Comparison of ENCODE assay signal across 22 mouse cellular contexts in the genomic region with DNA sequence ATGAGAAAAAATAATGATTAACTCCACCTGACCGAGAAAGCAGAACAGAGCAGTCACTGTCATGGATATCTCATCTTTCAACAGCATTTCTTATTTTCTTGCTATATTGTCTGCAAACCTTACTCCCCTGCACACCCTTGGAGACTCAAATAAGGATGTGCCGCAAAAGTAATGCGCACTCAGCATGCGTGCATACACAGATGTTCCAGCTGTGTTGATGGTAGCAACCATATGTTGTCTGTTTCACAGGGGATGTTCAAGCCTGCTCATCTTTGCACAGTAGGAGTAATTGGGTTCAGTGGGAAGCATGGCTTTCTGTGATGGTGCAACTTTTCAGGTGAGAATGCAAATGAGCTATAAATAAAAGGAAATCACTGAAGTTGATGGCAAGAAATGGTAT.
"Had no signal": no experiment of that assay in that cellular context is flagged by ENCODE, and none has a peak within 500 bp of the region (broad histone marks: within the 10 kb centered on the region; RNA-seq: fewer than 3 reads in every experiment).

No protein-coding gene starts in this region.

- H3K4me1 ChIP-seq: limb, embryonic 12.5 days; limb, embryonic 15.5 days; megakaryocyte, embryonic 14.5 days; midbrain, embryonic 12.5 days; neural tube, embryonic 12.5 days had no signal

- H3K4me2 ChIP-seq: limb, embryonic 12.5 days; limb, embryonic 15.5 days; liver, embryonic 11.5 days; lung, embryonic 14.5 days; midbrain, embryonic 12.5 days; neural tube, embryonic 12.5 days had no signal

- H3K27me3 ChIP-seq: limb, embryonic 12.5 days; limb, embryonic 15.5 days; megakaryocyte, embryonic 14.5 days; midbrain, embryonic 12.5 days; neural tube, embryonic 12.5 days had no signal

- ATAC-seq: intestine, embryonic 16.5 days; liver, postnatal 0 days; lung, postnatal 0 days had no signal

- H3K27ac ChIP-seq: limb, embryonic 12.5 days; limb, embryonic 15.5 days; liver, embryonic 14.5 days; macrophage; midbrain, embryonic 12.5 days; neural tube, embryonic 12.5 days; stomach, postnatal 0 days had no signal

- H3K36me3 ChIP-seq: limb, embryonic 12.5 days; limb, embryonic 15.5 days; midbrain, embryonic 12.5 days; neural tube, embryonic 12.5 days had no signal

- H3K9ac ChIP-seq: limb, embryonic 12.5 days; limb, embryonic 15.5 days; liver, embryonic 14.5 days; liver, postnatal 0 days; lung, embryonic 14.5 days; midbrain, embryonic 12.5 days; neural tube, embryonic 12.5 days had no signal

- H3K4me3 ChIP-seq: limb, embryonic 12.5 days; limb, embryonic 15.5 days; megakaryocyte, embryonic 14.5 days; midbrain, embryonic 12.5 days; neural tube, embryonic 12.5 days had no signal

- DNase-seq: kidney, adult 18-20 months; kidney, adult 9 months; kidney, postnatal 14 days; kidney, postnatal 4 days; left cerebral cortex, postnatal 4 days; liver, postnatal 0 days; lung, embryonic 14.5 days; right cerebral cortex, adult 18-20 months; right cerebral cortex, postnatal 14 days; right cerebral cortex, postnatal 4 days; thymus, postnatal 25 days had no signal

- H3K9me3 ChIP-seq: limb, embryonic 12.5 days; limb, embryonic 15.5 days; megakaryocyte, embryonic 14.5 days; midbrain, embryonic 12.5 days; neural tube, embryonic 12.5 days had no signal
